Mouse (Mus musculus): ENCODE results near the gene Ablim1.

Gene Ablim1

GRCm38 (mm10) chr19:57215527-57215926, 99.2 kb downstream of the Ablim1 start:
- no peak for DNase-seq

- DNase-seq, result no peak
Observed at GRCm38 (mm10) chr19:57212406-57212805, 102.3 kb downstream of the Ablim1 start.

- no peak for DNase-seq
Observed at GRCm38 (mm10) chr19:57211444-57212111, 103.1 kb downstream of the Ablim1 start.

DNA sequence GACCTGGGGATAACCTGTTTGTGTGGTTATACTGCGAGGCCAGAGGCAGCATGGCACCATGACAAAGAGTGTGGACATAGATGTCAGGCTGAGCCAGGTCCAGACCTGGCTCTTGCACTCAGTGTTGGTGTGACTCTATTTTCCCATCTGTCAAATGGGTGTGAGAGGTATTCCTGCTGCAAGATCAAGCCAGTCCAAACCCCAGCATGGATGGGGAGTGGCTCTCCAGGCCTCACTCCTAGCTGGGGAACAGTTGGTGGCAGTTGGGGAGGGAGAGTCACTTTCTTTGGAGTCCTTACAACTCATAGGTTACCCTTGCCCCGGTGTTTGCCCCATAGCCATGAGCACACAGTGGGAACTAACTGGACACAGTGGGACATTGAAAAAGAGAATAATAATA, 103.8 kb downstream of the Ablim1 start:
- no peak for DNase-seq

- no peak for DNase-seq
Observed at GRCm38 (mm10) chr19:57204101-57204500, 110.6 kb downstream of the Ablim1 start.

DNA sequence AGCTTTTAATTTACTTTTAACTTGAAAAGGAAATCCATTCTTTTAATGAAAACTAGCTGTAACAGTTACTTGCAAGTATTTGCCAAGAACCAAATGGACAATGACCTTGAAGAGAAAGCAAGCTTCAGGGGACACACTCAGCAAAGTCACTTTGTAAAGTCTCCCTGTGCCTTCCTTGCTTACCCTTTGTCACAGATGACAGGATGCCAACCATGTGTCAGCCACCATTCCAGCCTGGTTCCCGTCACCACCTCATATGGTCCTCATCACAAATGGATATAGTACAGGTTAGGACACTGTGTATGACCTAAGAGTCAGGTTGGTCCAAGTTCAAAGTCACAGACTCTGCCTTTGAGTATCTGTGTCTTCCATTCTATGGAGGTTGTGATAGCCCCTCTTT, 112.2 kb downstream of the Ablim1 start:
- no peak for DNase-seq

- DNase-seq, result no peak
Observed at GRCm38 (mm10) chr19:57201090-57201483, 113.6 kb downstream of the Ablim1 start.

- DNase-seq, result no peak
Observed at GRCm38 (mm10) chr19:57200477-57201089, 114.1 kb downstream of the Ablim1 start.

- no peak for DNase-seq
Observed at GRCm38 (mm10) chr19:57199361-57199760, 115.4 kb downstream of the Ablim1 start.

DNA sequence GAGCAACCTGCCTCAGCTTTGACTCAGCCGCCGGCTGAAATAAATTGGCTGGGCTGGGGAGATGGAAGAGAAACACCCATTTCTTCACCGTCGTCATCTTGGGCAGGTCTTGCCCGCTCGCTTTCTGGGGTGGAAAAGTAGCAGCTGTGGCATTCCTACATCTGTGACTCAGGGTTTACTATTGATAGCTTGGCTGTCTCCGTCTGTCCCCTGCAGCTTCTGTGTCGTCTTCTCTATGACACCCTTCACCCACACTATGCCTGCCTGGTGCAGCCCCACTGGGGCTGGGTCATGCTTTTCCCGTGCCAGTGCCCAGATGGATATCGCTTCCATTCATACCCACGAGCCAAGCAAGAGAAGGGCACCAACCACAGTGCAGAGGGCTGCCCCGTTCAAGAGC, 116.2 kb downstream of the Ablim1 start:
- no peak for DNase-seq

GRCm38 (mm10) chr19:57198029-57198428, 116.7 kb downstream of the Ablim1 start:
- DNase-seq, result no peak

- peak; percentile 69 for DNase-seq
Observed at GRCm38 (mm10) chr19:57197043-57197817, 117.5 kb downstream of the Ablim1 start.

DNA sequence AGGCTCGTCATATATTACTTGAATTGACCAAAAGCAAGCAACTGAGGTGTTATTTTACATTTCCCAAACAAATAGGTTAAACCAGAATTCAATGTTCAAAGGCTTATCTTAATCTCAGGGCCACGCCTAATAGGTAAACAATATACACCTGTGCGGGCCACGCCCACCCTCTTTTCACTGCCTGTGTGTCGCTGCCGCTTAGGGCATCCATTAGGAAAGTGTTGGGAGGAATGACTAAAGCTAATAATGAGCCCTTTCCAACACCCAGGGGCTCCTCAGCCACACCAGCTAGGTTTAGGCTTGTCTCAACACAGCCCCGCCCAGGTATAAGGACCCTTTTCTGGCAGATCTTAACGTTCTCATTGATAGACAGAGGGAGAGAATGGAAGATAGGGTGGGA, 118.1 kb downstream of the Ablim1 start:
- DNase-seq, result no peak

GRCm38 (mm10) chr19:57195169-57195930, 119.4 kb downstream of the Ablim1 start:
- DNase-seq, result no peak

DNA sequence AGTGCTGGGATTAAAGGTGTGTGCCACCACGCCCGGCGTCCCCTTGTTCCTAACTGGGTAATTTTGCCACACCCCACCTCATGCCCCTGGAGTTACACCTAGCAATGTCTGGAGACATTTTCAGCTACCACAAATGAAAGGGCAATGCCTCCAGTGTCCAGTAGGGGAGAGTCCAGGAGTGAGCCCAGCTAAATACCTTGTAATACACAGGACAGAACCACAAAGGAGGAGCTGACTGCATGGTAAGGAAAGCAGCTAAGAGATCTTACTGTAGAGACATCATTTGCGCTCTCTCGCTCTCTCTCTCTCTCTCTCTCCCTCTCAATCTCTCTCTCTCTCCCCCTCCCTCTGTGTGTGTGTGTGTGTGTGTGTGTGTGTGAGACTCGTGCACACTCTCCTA, 120.8 kb downstream of the Ablim1 start:
- peak; percentile 58 for DNase-seq

GRCm38 (mm10) chr19:57193382-57193781, 121.3 kb downstream of the Ablim1 start:
- no peak for DNase-seq

GRCm38 (mm10) chr19:57191109-57191508, 123.6 kb downstream of the Ablim1 start:
- DNase-seq, result no peak

GRCm38 (mm10) chr19:57189427-57189826, 125.3 kb downstream of the Ablim1 start:
- DNase-seq, result no peak

- DNase-seq, result no peak
Observed at GRCm38 (mm10) chr19:57188553-57188952, 126.2 kb downstream of the Ablim1 start.

- no peak for DNase-seq
Observed at GRCm38 (mm10) chr19:57185021-57185420, 129.7 kb downstream of the Ablim1 start.

DNA sequence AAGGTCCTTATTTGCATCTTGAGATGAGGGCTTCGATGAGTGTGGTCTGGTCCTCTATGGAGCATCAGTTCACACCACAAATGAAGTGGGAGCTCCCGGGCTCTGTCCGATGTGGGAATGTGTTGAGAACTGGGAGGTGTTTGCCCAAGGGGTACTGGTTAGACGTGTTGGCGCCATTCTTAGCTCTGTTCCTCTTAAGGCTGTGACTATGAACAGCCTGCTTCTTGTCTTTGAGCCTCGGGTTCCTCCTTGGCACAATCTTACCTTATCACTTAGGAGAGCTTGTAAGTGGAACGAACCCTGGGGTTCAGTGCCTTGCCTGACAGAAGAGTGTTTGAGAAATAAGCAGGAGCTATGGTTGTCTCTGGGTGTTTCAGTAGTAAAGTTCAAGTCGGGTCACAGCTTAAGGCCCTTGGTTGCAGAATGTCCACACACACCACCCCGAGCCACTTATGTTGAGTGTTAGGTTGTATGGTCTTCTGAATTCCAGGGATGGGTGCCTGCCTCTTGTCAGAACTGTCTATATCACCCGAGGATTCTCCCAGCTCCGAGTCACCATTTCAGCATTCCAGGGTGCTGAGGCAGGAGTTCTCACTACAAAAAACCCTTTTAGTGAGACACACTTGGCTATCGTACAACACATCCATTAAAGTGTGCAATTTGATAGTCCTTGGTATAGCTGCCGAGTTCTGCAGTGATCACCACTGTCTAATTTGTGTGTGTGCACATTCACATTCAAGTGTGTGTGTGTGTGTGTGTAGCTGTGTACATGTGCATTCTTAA, 131.6 kb downstream of the Ablim1 start:
- DNase-seq, result no peak

GRCm38 (mm10) chr19:57181852-57182528, 132.7 kb downstream of the Ablim1 start:
- DNase-seq, result no peak
